Mouse (Mus musculus) lung, adult 2 months (tissue): ENCODE results near the gene Themis2. TPM values are rescaled to one million over a fixed set of nuclear protein-coding genes. Genes with fewer than 3 reads are reported as not detected.

Experiments used
- DNase-seq: peaks from one replicate; pipeline ENCODE4 v3.0.0; 2022
- H3K4me1 ChIP-seq: fragments of 200-500 bp; 2 replicates; pipeline ENCODE4 v1.6.1; 2011; ENCODE audit warnings: low read length; ENCODE audit not compliant: control insufficient read depth, insufficient read depth
- H3K4me3 ChIP-seq: fragments of 200-500 bp; replicated peaks from 2 replicates; pipeline ENCODE3; 2011; ENCODE audit warnings: low read depth, mild to moderate bottlenecking, control low read depth, low read length; ENCODE audit errors: extremely low read depth
- CTCF ChIP-seq: fragments of 200-500 bp; IDR thresholded peaks from 2 replicates; pipeline ENCODE4 v1.5.1; 2011; ENCODE audit warnings: mild to moderate bottlenecking, low read length, control low read depth; ENCODE audit not compliant: insufficient read depth
- POLR2A ChIP-seq: fragments of 200-500 bp; IDR thresholded peaks from 2 replicates; pipeline ENCODE4 v1.6.1; 2011; ENCODE audit warnings: low read depth, mild to moderate bottlenecking, control low read depth, low read length, borderline replicate concordance; ENCODE audit errors: extremely low read depth
- WGBS: fragments of 180-500 bp; shearing (Covaris S2); methylation state at CpG from one replicate; pipeline ENCODE4 v1.1.7; 2018; 5-methylcytosine and 5-hydroxymethylcytosine counted together
- polyA plus RNA-seq: library from polyadenylated mRNA; depleted of rRNA; stranded (reverse); fragments of >200 nt; gene quantifications from 2 replicates; pipeline ENCODE4 v1.2.3, GENCODE M21; 2012; rRNA removed

Themis2 gene
- 13.6 and 16.5 TPM in 2 replicates for polyA plus RNA-seq

- Histone ChIP-seq H3K4me1 (no peaks in the 10 kb centered on the region), H3K4me3 (peak within 1 kb of the TSS; percentile 62)
- 3% methylated on average over 21 of the region's 21 CpGs for WGBS
- TF ChIP-seq CTCF (no peak), POLR2A (peak; percentile 58; the same call in 1 of the 2 replicates)
- DNase-seq = peak; percentile 64
These were observed at the start of gene Themis2 for GRCm38 (mm10) chr4:132796196-132796886. Gene Themis2, minus strand, starts transcription at chr4:132796387.

- no peak for TF ChIP-seq CTCF
- no peak for TF ChIP-seq POLR2A
- 84% methylated on average over 1 of the region's 1 CpGs for WGBS
- no peak for DNase-seq
- peaks cover 7% of the 10 kb centered on the region for H3K4me1 ChIP-seq
- H3K4me3 ChIP-seq = no peak overlapping the region
These were observed 47.5 kb upstream of the Themis2 start for GRCm38 (mm10) chr4:132843705-132844071.

- TF ChIP-seq POLR2A (peak; percentile 94), CTCF (no peak)
- peak; percentile 77 for DNase-seq
- Histone ChIP-seq H3K4me1 (peaks cover 7% of the 10 kb centered on the region), H3K4me3 (peak within 1 kb of the TSS; percentile 90)
- under 1% methylated on average over 40 of the region's 40 CpGs for WGBS
These were observed 47.0 kb upstream of the Themis2 start, which contains the start of gene Ppp1r8 for GRCm38 (mm10) chr4:132842970-132843704. Gene Ppp1r8, minus strand, starts transcription at chr4:132843169.

- peak; percentile 24 for DNase-seq
- TF ChIP-seq CTCF (no peak), POLR2A (no peak)
- WGBS = under 1% methylated on average over 30 of the region's 30 CpGs
- Histone ChIP-seq H3K4me1 (peaks cover 7% of the 10 kb centered on the region), H3K4me3 (peak overlapping the region; percentile 90)
These were observed 46.2 kb upstream of the Themis2 start for GRCm38 (mm10) chr4:132842281-132842906.

- no peak for TF ChIP-seq POLR2A
- TF ChIP-seq CTCF = no peak
- Histone ChIP-seq H3K4me1 (peaks cover 7% of the 10 kb centered on the region), H3K4me3 (no peak overlapping the region)
- 82% methylated on average over 3 of the region's 3 CpGs for WGBS
- no peak for DNase-seq
These were observed 45.3 kb upstream of the Themis2 start for GRCm38 (mm10) chr4:132841493-132841892.

GRCm38 (mm10) chr4:132823614-132824366 is 27.6 kb upstream of the Themis2 start:
- no peak overlapping the region for H3K4me3 ChIP-seq
- H3K4me1 ChIP-seq = no peaks in the 10 kb centered on the region
- 66% methylated on average over 8 of the region's 8 CpGs for WGBS
- TF ChIP-seq CTCF (peak; percentile 77), POLR2A (no peak)
- DNase-seq = peak; percentile 56

GRCm38 (mm10) chr4:132818442-132818841 is 22.3 kb upstream of the Themis2 start:
- Histone ChIP-seq H3K4me1 (no peaks in the 10 kb centered on the region), H3K4me3 (no peak overlapping the region)
- 55% methylated on average over 2 of the region's 2 CpGs for WGBS
- DNase-seq = no peak
- no peak for TF ChIP-seq POLR2A
- TF ChIP-seq CTCF = no peak

- no peaks in the 10 kb centered on the region for H3K4me1 ChIP-seq
- no peak overlapping the region for H3K4me3 ChIP-seq
- TF ChIP-seq POLR2A (no peak), CTCF (no peak)
- DNase-seq = no peak
- 39% methylated on average over 2 of the region's 2 CpGs for WGBS
These were observed 20.7 kb upstream of the Themis2 start for GRCm38 (mm10) chr4:132816855-132817254.

- no peaks in the 10 kb centered on the region for H3K4me1 ChIP-seq
- TF ChIP-seq POLR2A (no peak), CTCF (no peak)
- no peak for DNase-seq
- 71% methylated on average over 7 of the region's 7 CpGs for WGBS
- H3K4me3 ChIP-seq = no peak overlapping the region
These were observed 20.2 kb upstream of the Themis2 start for GRCm38 (mm10) chr4:132816404-132816803.
